Mouse (Mus musculus) c-Kit-negative CD71-positive TER-119-positive erythroid progenitor cells, embryonic 14.5 days (primary cell): ENCODE measurements around the gene Otud4.
"Not testable (repeated sequence)": the region's sequence is repeated elsewhere in the genome, so short reads cannot be mapped to it uniquely, and the experiment has no call there.

Experiments used
- DNase-seq: peaks from one replicate; pipeline ENCODE4 v3.0.0-alpha.2; 2013; ENCODE audit warnings: low read depth, low spot score

Otud4 gene

DNA sequence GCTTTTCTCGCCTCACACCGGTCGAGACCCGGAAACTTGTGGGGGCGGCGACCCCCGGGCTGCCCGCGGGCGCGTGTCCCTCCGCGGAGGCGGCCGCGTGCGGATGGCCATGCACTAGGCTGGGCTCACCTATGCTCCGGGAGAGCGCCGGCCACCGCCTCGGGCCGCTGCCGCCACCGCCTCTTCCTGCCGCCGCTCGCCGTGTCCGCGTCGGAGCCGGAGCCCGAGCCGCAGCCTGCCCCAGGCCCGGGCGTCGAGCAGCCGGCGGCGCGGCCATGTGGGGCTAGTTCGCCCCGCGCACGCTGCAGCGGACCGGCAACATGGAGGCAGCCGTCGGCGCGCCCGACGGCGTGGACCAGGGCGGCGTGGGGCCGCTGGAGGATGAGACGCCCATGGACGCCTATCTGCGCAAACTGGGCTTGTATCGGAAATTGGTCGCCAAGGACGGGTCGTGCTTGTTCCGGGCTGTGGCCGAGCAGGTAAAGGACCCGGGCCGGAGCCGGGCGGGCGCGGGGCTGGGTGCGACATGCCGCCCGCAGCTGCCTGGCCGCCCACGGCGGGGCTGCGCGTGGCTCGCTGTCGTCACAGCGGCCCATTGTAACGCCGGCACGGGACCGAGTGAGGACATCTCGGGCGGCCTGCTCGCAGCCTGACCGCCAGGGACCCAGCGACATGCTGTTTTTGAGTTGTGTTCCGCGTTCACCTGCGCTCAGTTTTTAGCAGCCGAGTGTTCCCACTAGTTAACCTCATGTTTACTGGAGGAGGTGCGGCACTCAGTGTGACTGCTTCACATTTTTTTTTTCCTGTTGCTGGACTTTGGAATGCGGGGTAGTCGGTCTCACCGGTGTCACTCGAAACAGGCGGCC, at the start of gene Otud4:
TSS of gene Otud4 (plus strand) at position 33 of the 866 bp plus-strand sequence.
- DNase-seq, result peak; percentile 51

DNA sequence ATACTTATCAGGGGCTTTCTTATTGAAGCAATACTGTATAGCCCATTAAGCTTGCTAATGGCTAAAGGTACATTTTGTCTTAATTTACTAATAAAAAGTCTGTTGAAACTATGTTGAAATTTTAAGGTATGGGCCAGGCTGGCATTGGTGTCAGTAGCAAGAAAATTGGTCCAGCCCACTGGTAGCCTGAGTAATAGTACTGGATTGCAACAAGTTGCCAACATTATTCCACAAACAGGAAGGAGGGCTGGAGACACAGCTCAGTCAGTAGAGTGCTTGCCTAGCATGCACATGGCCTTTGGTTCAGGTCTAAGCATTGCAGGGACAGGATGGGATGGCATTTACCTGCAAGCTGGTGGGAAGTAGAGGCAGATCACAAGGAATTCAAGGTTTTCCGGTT, 38.5 kb upstream of the Otud4 start:
- DNase-seq, result no peak

DNA sequence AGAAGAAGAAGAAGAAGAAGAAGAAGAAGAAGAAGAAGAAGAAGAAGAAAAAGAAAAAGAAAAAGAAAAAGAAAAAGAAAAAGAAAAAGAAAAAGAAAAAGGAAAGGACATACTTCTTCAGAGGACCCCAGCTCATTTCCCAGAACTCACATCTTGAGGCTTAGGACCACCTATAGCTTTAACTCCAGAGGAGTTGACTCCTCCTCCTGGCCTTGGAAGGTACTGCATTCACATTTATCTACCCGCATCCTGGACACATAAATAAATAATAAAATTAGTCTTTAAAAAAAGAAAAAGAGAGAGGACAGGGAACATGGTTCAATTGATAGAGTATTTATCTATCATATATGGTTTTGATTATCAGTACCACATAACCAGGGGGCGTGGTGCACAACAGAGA, 36.2 kb upstream of the Otud4 start:
- DNase-seq, result not testable (repeated sequence)

DNA sequence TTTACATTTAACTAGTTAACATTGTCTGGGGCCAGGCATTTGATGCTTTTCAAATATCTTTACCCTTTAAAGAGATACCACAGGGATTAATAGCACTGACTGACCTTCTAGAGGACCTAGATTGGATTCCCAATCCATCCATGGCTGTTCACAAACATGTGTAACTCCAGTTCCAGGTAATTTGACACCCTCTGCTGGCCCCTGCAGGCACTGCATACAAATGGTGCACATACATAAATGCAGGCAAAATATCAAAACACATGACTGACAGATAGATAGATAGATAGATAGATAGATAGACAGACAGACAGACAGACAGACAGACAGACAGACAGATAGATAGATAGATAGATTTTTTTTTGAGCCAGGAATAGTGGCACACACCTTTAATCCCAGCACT, 33.2 kb upstream of the Otud4 start:
- DNase-seq, result no peak

DNA sequence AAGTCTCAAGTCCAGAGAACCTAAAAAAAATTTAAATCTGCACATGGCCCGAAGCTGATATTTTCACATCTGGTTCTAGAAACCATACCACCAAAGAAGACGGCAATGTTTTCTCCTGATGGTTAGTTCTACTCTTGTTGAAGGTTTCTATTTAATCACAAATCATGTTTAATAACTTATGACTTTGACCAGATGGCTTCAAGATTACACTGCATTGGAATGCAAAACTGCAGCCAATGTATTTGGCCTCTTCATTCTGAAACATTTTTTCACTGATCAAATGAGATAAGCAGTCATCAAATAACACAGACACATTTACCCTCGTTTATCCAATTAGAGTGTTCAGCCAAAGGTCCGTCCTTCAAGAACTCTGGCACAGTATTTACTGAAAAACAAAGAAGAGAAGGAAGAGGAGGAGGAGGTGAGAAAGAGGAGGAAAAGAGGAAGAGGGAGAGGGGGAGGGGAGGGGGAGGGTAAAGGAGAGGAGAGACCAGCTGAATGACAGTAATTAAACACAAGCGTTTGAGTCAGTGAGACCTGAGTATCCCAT, 32.6 kb upstream of the Otud4 start:
- no peak for DNase-seq

DNA sequence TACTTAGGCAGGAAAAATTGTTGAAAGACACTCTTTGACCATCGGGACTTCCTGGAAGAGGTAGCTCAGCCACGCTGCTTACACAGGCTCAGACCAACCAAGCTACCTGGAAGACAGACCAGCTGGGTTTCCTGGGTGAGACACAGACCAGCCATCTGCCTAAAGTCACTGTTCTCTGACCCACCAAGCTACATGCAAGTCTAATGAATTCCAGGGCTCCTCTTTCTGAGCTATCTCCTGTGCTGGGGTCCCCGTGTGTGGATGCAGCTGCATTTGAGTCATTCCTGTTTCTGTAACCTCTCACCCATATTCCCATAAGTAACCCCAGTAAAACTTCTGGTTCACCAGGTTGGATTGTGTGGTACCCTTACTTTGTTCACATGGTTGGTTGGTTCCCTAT, 30.7 kb upstream of the Otud4 start:
- no peak for DNase-seq

DNA sequence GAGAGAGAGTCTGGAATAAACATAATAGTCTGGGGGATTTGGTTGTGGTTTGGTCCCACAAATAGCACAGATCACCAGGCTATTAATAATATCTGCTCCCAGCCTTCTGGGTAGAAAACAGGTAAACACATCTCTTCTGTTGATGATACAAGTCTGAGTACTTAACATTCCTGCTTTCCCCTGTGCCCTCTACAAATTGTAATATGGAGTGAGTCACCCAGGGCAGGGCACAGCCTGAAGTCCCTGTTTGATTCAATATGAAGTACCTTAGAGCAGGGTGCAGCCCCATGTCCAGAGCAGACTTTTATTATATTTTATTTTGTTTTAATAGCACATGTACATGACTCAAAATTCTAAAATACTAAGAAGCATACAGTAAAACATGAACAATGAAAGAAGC, 29.1 kb upstream of the Otud4 start:
- DNase-seq, result no peak

DNA sequence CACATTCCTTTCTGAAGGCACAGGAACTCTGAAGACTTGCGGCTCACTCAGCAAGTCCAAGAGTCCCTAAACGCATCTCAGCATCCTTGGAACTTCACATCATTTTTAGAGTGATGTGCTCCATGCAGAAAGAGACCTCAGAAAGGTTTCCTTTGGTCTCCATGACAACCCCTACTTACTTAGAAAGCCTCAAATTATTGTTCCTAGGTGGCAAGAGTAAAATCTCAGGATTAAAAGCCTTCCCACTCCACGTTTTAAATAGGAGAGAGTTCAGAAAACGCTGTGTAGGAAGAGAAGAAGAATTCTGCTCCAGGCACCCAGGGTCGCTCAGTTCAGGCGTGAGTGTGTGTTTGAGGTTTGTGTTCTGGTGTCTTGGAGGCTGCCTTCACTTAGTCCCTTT, 27.1 kb upstream of the Otud4 start:
- no peak for DNase-seq

DNA sequence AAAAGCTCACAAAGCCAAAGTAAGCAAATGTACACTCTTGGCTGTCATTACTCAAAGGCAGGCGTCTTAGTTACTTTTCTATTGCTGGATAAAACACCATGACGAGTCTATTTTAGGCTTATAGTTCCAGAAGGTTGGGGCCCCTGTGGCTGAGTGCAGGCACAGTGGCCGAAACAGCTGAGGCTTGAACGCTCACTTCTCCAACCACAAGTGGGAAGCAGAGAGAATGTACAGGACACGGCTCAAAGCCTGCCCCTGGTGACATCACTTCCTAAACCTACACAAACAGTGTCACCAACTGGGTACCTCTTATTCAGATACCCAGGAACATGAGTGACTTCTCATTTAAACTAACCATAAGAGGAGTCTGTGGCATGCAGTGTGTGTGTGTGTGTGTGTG, 26.5 kb upstream of the Otud4 start:
- no peak for DNase-seq

DNA sequence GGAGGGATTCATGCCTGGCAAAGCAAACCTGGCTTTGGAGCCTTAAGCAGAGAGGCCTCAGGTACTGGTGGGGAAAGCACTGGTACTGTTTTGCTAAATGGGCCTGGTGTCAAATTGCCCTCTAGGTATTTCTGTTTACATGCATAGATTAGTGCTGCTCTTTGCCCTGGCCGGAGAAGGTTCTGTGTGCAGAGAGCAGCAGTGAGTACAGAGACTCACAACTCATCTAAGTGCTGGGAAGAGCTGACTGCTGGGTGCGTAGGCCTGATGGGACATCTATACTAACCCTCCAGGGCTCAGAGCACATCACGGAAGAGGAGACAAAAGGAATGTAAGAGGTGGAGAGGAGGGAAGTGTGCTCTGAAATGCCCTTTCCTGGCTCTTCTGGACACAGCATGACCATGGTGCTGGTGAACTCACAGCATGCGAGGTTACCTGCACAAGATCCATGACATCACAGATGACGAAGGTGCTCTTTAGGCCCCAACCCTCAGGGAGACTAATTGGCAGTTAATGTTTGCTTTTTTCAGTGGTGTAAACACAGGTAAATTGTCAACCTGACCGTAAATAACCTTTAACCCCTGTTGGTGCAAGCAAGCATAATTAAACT, 23.6 kb upstream of the Otud4 start:
- DNase-seq, result no peak

DNA sequence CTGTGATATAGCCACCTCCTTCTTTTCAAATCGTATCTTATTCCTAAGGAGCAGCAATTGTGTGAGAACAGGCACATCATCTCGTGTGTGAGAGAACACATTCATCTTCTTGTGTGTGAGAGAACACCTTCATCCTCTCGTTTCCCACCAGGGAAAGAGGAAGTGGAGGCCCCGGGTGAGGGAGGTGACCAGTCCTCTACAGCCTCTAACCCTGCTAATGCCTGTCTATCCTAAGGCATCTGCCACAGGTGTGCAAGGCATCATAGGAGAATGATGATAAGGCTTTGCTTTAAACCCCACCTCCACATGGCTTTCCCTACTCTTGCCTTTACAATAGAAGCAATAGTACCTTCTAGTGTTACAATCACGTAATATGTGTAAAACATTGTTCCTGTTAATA, 20.5 kb upstream of the Otud4 start:
- DNase-seq, result no peak

DNA sequence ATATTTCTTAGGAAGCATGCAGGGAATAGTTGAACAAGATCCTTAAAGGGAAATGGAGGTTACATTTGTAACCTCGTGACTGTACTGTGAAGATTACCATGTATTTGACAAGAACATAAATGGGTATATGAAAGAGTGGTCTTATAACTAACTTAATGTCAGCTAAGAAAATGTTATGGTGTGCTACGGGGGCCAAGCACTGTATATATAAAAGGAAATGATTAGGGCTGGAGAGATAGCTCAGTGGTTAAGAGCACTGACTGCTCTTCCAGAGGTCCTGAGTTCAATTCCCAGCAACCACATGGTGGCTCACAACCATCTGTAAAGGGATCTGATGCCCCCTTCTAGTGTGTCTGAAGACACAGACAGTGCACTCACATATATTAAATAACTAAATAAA, 20.1 kb upstream of the Otud4 start:
- DNase-seq, result no peak

DNA sequence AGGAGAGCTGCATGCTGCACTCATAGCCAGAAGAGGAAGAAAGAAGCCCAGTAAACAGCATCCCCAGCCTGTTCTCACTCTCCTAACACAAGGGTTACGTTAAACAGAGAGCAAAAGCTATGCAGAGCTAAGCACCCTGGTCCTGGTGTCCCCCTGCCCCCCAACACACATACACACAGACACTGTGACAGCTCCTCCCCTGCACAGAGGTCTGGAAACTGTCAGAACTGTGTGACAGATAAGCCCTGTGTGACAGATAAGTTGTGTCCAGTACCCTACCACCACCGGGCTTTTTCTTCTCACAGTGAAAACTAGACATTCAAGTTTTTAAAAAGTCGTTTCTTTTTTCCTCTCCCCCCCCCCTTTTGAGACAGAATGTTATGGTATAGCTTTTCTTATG, 19.4 kb upstream of the Otud4 start:
- no peak for DNase-seq

DNA sequence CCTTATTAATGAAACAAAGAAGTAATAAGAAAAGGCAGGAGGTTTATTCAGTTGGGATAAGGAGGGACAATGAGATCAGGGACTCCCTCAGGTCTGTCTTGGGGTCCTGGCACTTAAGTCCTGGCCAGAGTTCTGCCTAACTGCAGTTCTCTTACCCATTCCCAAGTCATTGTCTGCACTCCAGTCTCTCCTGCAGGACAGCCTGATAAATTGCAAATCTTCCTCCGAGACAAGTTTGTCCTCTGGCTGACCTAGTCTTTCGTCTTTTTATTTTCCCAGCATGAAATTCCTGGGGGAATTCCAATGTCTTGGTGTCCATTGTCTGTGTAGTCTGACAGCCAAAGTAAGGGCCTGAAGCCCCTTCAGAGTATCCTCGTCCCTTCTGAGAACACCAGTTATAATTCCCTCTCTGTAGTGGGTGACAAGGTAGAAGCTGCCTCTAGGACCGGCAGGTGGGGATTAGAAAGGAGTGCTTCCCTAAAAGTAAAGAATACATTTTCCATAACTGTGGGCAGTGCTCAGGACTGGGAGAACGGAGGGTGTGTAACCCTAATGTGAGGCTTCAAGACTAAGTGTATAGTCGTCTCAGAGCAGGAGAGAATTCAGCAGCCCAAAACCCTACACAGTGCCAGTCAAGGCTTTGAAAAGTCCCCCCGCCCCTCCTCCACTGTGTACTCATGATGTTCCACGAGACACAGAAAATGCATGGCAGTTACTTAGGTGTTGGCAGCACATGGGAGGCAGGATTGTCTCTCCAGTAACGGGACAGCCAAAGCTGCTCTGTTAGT, 18.7 kb upstream of the Otud4 start:
- DNase-seq, result no peak

DNA sequence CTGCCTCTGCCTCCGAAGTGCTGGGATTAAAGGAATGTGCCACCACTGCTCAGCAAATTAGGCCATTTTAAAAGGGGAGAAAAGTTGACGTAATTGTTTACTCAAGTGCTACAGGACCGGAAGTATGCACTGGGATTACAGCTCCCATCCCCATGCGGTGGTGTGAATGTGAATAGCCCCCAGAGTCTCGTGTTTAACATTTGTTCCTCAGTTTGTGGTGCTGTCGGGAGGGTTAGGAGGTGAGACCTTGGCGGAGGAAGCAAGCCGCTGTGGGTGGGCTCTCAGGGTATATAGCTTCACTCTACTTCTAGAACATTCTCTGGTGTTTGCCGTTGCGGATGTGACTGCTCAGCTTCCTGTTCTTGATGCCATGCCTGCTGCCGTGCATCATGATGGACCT, 17.1 kb upstream of the Otud4 start:
- DNase-seq, result no peak

DNA sequence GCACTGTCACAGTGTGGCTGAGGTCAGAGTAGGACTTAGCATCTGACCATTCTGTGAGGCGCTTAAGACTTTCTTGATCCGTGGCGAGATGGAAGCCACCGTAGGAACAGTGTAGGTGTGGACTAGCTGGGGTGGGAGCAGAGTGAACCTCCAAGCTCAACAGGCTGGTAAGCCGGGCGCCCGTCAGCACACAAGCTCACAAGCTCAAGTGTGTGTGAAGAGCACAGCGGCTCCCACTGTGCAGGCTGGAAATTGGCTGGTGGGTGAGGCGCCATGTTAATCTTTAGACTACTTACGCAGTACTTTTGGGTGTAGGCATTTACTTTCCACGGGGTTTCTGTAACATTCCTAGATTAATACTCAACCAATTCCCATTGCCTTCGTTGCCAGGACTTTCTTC, 16.1 kb upstream of the Otud4 start:
- DNase-seq, result no peak

DNA sequence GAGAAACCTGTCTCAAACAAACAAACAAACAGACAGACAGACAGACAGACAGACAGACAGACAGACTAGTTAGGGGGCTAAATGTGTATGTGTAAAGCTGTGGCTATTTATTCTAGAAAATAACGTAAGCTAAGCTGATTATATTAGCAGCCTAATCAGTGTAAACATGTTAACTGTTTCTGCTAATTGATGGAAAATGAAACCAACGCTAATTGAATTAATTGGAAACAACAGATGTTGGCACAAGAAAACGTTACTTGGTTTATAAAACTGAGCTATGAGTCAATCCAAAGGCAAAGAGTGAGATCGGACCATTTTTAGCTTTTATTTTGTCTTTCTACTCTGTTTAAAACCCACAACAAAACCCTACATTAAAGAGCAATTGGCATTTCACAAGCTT, 15.0 kb upstream of the Otud4 start:
- DNase-seq, result no peak

DNA sequence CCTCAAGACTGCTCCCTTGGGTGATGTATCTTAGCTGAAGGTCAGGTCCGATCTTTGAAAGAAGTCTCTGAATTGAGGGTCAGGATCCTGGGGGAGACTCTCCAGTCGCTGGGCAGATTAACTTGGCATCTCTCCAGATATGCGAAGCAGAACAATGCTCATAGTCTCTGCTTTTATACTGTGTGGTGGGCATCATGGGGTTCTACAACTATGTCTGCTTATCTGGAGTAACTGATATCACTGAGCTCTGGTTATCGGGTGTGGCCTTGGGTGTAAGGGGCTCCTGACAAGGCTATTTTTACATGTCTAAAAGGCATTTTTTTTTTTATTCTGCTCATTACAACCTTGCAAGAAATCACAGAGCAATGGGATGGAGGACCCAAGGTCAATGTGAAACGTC, 13.2 kb upstream of the Otud4 start:
- DNase-seq, result no peak

DNA sequence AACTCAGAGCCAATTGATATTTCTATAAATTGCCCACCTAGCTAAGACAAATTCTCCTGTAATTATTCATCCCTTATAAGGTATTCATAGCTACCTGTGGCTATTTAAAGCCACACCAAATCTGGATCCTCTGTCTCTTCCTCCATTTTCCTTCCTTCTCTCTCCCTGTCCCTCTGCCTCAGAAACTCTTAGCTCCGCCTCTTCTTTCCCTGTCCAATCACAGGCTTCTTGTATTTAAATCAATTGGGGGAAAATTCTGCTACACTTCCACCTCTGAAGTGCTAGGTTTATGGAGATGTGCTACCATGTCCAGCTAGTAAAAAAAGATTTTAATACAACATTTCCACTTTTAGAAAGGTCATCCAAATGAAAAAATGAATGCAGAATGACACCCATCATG, 3.9 kb upstream of the Otud4 start:
- no peak for DNase-seq

DNA sequence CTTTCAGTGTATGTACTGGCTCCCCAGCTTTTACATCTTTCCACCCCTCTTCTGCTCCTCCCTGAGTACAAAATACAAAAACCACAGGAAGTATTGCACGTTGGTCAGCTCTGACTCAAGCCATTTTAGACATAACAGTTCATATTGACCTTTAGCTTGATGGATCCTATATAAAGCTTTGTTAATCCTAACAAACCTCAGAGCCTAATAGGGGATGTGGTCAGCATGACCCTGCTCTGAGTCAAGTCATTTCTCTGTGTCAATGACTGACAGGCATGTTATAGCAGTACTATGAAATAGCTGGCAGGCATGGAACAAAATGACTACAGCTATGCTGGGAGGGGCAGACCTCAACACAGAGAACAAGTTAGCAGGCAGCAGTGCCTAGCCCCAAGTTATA, 3.3 kb upstream of the Otud4 start:
- DNase-seq, result no peak

DNA sequence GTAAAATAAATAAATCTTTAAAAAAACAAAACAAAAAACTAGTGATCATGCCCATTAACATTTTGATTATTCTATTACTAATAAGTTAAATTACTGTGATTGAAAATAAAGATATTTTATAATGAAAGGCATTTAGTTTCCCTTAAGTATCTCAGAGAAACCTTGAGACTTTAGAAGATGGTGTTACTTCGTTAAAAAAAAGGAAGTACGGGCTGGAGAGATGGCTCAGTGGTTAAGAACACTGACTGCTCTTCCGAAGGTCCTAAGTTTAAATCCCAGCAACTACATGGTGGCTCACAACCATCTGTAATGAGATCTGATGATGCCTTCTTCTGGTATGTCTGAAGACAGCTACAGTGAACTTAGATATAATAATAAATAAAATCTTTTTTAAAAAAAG, 2.2 kb upstream of the Otud4 start:
- no peak for DNase-seq

DNA sequence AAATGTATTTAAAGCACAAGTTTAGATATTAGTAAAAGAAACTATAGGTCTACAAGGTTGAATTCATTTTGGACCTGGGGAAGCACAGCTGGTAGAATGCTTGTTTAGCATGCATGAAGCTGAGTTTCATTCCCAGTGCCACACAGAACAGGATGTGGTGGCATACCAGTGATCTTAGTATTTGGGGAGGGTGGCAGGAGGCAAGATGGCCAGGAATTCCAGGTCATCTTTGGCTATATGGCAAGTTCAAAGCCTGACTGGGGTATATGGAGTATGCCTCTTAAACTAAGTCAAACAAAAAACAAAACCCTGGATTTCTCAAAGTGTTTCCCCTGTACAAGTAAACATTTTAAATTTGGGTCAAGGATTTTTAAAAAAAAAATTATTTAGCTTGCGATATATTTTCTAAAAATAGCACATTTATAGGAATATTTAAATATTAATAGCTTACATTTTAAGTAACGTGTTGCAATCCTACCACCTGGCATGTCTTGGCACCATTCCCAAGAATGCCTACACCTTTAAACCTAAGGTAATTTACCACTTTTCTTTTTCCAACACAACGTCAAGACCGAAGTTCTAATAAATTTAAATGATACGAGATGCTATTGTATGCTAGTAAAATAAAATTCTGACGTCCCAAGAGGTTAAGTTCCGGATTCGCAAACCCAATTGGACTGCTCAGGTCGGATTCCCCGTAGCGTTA, 1.3 kb upstream of the Otud4 start:
- no peak for DNase-seq
